Mouse (Mus musculus) myocyte (in vitro differentiated cells): ENCODE measurements around the gene Grb7.

Source experiments
- MAX ChIP-seq: IDR thresholded peaks from one replicate; pipeline ENCODE4 v1.6.1; 2011; ENCODE audit warnings: low read depth, mild to moderate bottlenecking, control low read depth
- MYOD1 ChIP-seq, 3 experiments: IDR thresholded peaks; one replicate each; pipeline ENCODE4 v1.6.1; 2011; ENCODE audit warnings: control low read depth in 2 of 3, low read depth in 2 of 3, mild to moderate bottlenecking in 2 of 3, moderate library complexity in 1 of 3; ENCODE audit not compliant: insufficient read length in 2 of 3, control insufficient read depth in 1 of 3
- POLR2A ChIP-seq: IDR thresholded peaks from one replicate; pipeline ENCODE4 v1.6.1; 2011; ENCODE audit warnings: low read depth, mild to moderate bottlenecking, control low read depth, moderate library complexity; ENCODE audit not compliant: insufficient read length
- TCF12 ChIP-seq: IDR thresholded peaks from one replicate; pipeline ENCODE4 v1.6.1; 2011; ENCODE audit warnings: mild to moderate bottlenecking, control low read depth; ENCODE audit not compliant: poor library complexity, insufficient read depth, severe bottlenecking

DNA sequence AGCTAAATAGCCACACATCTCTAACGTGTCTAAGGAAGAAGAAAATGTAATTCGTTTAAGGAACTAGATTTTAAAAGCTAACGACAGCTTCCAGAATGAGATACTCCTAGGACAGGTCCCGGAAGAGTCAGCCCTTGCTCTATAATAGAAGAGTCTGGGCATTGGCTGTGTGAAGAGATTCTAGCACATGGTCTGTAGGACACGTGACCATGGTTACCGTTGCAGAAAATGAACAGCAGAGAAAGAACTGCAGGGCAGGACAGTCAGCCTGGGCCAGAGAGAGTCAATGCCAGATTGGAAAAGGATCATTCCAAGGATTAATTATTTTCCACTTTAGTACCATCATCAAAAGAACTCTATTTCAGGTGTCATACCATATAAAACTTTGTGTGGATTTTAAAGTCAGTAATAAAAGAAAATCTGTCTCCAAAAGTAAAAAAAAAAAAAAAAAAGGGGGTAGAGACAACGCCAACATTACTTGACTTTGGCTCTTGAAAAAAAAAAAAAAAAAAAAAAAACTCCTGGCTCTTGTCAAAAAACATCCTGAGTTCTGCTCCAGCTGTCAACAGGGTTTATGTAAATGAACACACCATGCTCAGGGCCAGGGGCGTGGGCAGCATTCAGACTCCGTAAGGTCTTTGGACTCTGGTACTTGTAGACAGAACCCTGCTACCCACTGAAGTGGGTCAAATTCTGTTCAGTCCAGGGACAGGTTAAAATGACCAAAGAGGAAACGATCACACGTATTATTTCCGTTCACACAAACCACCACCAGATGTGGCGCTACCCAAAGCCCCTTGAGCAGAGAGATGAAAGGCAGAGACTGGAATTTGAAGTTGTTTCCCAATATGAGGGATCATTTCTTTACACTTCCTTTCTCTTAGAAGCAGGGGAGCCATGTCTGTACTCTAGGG lies 33.1 kb downstream of the Grb7 start:
- no peak for TF ChIP-seq MAX
- TF ChIP-seq MYOD1 (IDR thresholded peaks at IDR 0.05; ENCODE audit: control insufficient read depth in 1 of 3, insufficient read length in 2 of 3, low read depth in 2 of 3): no peak
- TF ChIP-seq TCF12: no peak
- no peak for TF ChIP-seq POLR2A
